Mouse (Mus musculus): ENCODE data around the gene Actl10. TPM values are rescaled to one million over a fixed set of nuclear protein-coding genes. Genes with fewer than 3 reads are reported as not detected.

Gene Actl10
- polyA plus RNA-seq, 1 experiment from 2014 or later, result not detected

GRCm38 (mm10) chr2:154546711-154547110, 4.9 kb upstream of the Actl10 start, which contains the start of gene 1700003F12Rik:
Gene 1700003F12Rik (plus strand): TSS chr2:154547085.
- Histone ChIP-seq H3K9me3 (ENCODE audit: control insufficient read depth, low read length) (no peaks in the 10 kb centered on the region), H3K27ac (replicated peaks; ENCODE audit: low read depth, low read length) (no peak within 1 kb of the TSS), H3K4me1 (ENCODE audit: control insufficient read depth, insufficient read depth, low read length) (peaks cover 19% of the 10 kb centered on the region), H3K4me2 (ENCODE audit: low read depth, low read length) (no peak within 1 kb of the TSS), H3K36me3 (ENCODE audit: control insufficient read depth, insufficient read depth, low read length) (no peaks in the 10 kb centered on the region), H3K9ac (ENCODE audit: low read depth, low read length) (no peak within 1 kb of the TSS), H3K4me3 (ENCODE audit: low read depth, low read length) (no peak within 1 kb of the TSS), H3K27me3 (replicated peaks; ENCODE audit: control insufficient read depth, insufficient read depth, low read length) (peaks cover 13% of the 10 kb centered on the region)
- 89% methylated on average over 10 of the region's 10 CpGs for WGBS
- DNase-seq (ENCODE audit: low spot score) (no peak), ATAC-seq (ENCODE audit: low read depth) (no peak)

- peak overlapping the region; percentile 95 for H3K4me2 ChIP-seq (ENCODE audit: low read depth, low read length)
These were observed 2.9 kb upstream of the Actl10 start for GRCm38 (mm10) chr2:154548688-154549087.

GRCm38 (mm10) chr2:154549127-154549885, 2.3 kb upstream of the Actl10 start:
- Histone ChIP-seq H3K27ac (replicated peaks; ENCODE audit: low read depth, low read length) (no peak overlapping the region), H3K9me3 (ENCODE audit: control insufficient read depth, low read length) (no peaks in the 10 kb centered on the region), H3K9ac (ENCODE audit: low read depth, low read length) (peak overlapping the region; percentile 57), H3K4me1 (ENCODE audit: control insufficient read depth, insufficient read depth, low read length) (peaks cover 25% of the 10 kb centered on the region), H3K4me2 (ENCODE audit: low read depth, low read length) (peak overlapping the region; percentile 95), H3K36me3 (ENCODE audit: control insufficient read depth, insufficient read depth, low read length) (no peaks in the 10 kb centered on the region), H3K4me3 (ENCODE audit: low read depth, low read length) (peak overlapping the region; percentile 45), H3K27me3 (replicated peaks; ENCODE audit: control insufficient read depth, insufficient read depth, low read length) (peaks cover 16% of the 10 kb centered on the region)
- ATAC-seq (ENCODE audit: low read depth) (peak; percentile 78), DNase-seq (ENCODE audit: low spot score) (peak; percentile 91)
- 6% methylated on average over 25 of the region's 48 CpGs for WGBS

More at GRCm38 (mm10) chr2:154548688-154549087, 2.9 kb upstream of the Actl10 start:
- Histone ChIP-seq H3K4me3 (ENCODE audit: low read depth, low read length) (no peak overlapping the region), H3K27me3 (replicated peaks; ENCODE audit: control insufficient read depth, insufficient read depth, low read length) (peaks cover 16% of the 10 kb centered on the region), H3K4me1 (ENCODE audit: control insufficient read depth, insufficient read depth, low read length) (peaks cover 25% of the 10 kb centered on the region), H3K9me3 (ENCODE audit: control insufficient read depth, low read length) (no peaks in the 10 kb centered on the region), H3K27ac (replicated peaks; ENCODE audit: low read depth, low read length) (no peak overlapping the region), H3K36me3 (ENCODE audit: control insufficient read depth, insufficient read depth, low read length) (no peaks in the 10 kb centered on the region), H3K9ac (ENCODE audit: low read depth, low read length) (no peak overlapping the region)
- WGBS, result 68% methylated on average over 3 of the region's 3 CpGs
- DNase-seq (ENCODE audit: low spot score), result no peak
- no peak for ATAC-seq (ENCODE audit: low read depth)

GRCm38 (mm10) chr2:154549886-154550189, 1.7 kb upstream of the Actl10 start:
- WGBS, result 19% methylated on average over 17 of the region's 20 CpGs
- Histone ChIP-seq H3K9me3 (ENCODE audit: control insufficient read depth, low read length) (no peaks in the 10 kb centered on the region), H3K9ac (ENCODE audit: low read depth, low read length) (no peak overlapping the region), H3K4me3 (ENCODE audit: low read depth, low read length) (peak overlapping the region; percentile 45), H3K4me1 (ENCODE audit: control insufficient read depth, insufficient read depth, low read length) (peaks cover 25% of the 10 kb centered on the region), H3K36me3 (ENCODE audit: control insufficient read depth, insufficient read depth, low read length) (no peaks in the 10 kb centered on the region), H3K27ac (replicated peaks; ENCODE audit: low read depth, low read length) (no peak overlapping the region), H3K4me2 (ENCODE audit: low read depth, low read length) (peak overlapping the region; percentile 95), H3K27me3 (replicated peaks; ENCODE audit: control insufficient read depth, insufficient read depth, low read length) (peaks cover 16% of the 10 kb centered on the region)
- ATAC-seq (ENCODE audit: low read depth) (no peak), DNase-seq (ENCODE audit: low spot score) (no peak)

- H3K9me3 ChIP-seq (ENCODE audit: control insufficient read depth, low read length), result no peaks in the 10 kb centered on the region
- H3K9ac ChIP-seq (ENCODE audit: low read depth, low read length), result no peak overlapping the region
- H3K27me3 ChIP-seq (replicated peaks; ENCODE audit: control insufficient read depth, insufficient read depth, low read length), result peaks cover 16% of the 10 kb centered on the region
- no peak overlapping the region for H3K4me3 ChIP-seq (ENCODE audit: low read depth, low read length)
- no peak overlapping the region for H3K4me2 ChIP-seq (ENCODE audit: low read depth, low read length)
- no peak overlapping the region for H3K27ac ChIP-seq (replicated peaks; ENCODE audit: low read depth, low read length)
- no peaks in the 10 kb centered on the region for H3K36me3 ChIP-seq (ENCODE audit: control insufficient read depth, insufficient read depth, low read length)
- peaks cover 25% of the 10 kb centered on the region for H3K4me1 ChIP-seq (ENCODE audit: control insufficient read depth, insufficient read depth, low read length)
- DNase-seq (ENCODE audit: low spot score) (no peak), ATAC-seq (ENCODE audit: low read depth) (no peak)
- 80% methylated on average over 2 of the region's 2 CpGs for WGBS
These were observed 639 bp upstream of the Actl10 start for GRCm38 (mm10) chr2:154550937-154551336.

GRCm38 (mm10) chr2:154551927-154552326, 351 bp downstream of the Actl10 start:
- ATAC-seq (ENCODE audit: low read depth), result peak; percentile 13
- WGBS, result 32% methylated on average over 20 of the region's 21 CpGs
- Histone ChIP-seq H3K9me3 (ENCODE audit: control insufficient read depth, low read length) (no peaks in the 10 kb centered on the region), H3K27me3 (replicated peaks; ENCODE audit: control insufficient read depth, insufficient read depth, low read length) (peaks cover 16% of the 10 kb centered on the region), H3K4me1 (ENCODE audit: control insufficient read depth, insufficient read depth, low read length) (peaks cover 26% of the 10 kb centered on the region), H3K36me3 (ENCODE audit: control insufficient read depth, insufficient read depth, low read length) (no peaks in the 10 kb centered on the region), H3K27ac (replicated peaks; ENCODE audit: low read depth, low read length) (no peak overlapping the region), H3K4me2 (ENCODE audit: low read depth, low read length) (peak overlapping the region; percentile 30), H3K4me3 (ENCODE audit: low read depth, low read length) (peak overlapping the region; percentile 11; the same call in 1 of the 2 replicates), H3K9ac (ENCODE audit: low read depth, low read length) (peak overlapping the region; percentile 10; the same call in 1 of the 2 replicates)
- no peak for DNase-seq (ENCODE audit: low spot score)

GRCm38 (mm10) chr2:154552424-154552907, 890 bp downstream of the Actl10 start:
- peak overlapping the region; percentile 11; the same call in 1 of the 2 replicates for H3K4me3 ChIP-seq (ENCODE audit: low read depth, low read length)
- WGBS, result 38% methylated on average over 24 of the region's 27 CpGs

GRCm38 (mm10) chr2:154555235-154555634, 3.7 kb downstream of the Actl10 start:
- 0 out of 2 replicates have a peak, but pooled peaks cover under 1% of the 10 kb centered on the region for H3K36me3 ChIP-seq (ENCODE audit: control insufficient read depth, insufficient read depth, low read length)
- H3K9ac ChIP-seq (ENCODE audit: low read depth, low read length), result no peak overlapping the region
- peaks cover 14% of the 10 kb centered on the region for H3K27me3 ChIP-seq (replicated peaks; ENCODE audit: control insufficient read depth, insufficient read depth, low read length)
- H3K27ac ChIP-seq (replicated peaks; ENCODE audit: low read depth, low read length), result no peak overlapping the region
- 85% methylated on average over 6 of the region's 6 CpGs for WGBS
- H3K9me3 ChIP-seq (ENCODE audit: control insufficient read depth, low read length), result no peaks in the 10 kb centered on the region
- no peak for ATAC-seq (ENCODE audit: low read depth)
- H3K4me2 ChIP-seq (ENCODE audit: low read depth, low read length), result no peak overlapping the region
- no peak for DNase-seq (ENCODE audit: low spot score)
- no peak overlapping the region for H3K4me3 ChIP-seq (ENCODE audit: low read depth, low read length)
- peaks cover 31% of the 10 kb centered on the region for H3K4me1 ChIP-seq (ENCODE audit: control insufficient read depth, insufficient read depth, low read length)

More at GRCm38 (mm10) chr2:154552424-154552907, 890 bp downstream of the Actl10 start:
- Histone ChIP-seq H3K27ac (replicated peaks; ENCODE audit: low read depth, low read length) (no peak overlapping the region), H3K4me1 (ENCODE audit: control insufficient read depth, insufficient read depth, low read length) (peaks cover 32% of the 10 kb centered on the region), H3K27me3 (replicated peaks; ENCODE audit: control insufficient read depth, insufficient read depth, low read length) (peaks cover 16% of the 10 kb centered on the region), H3K36me3 (ENCODE audit: control insufficient read depth, insufficient read depth, low read length) (no peaks in the 10 kb centered on the region), H3K9ac (ENCODE audit: low read depth, low read length) (peak overlapping the region; percentile 10; the same call in 1 of the 2 replicates), H3K4me2 (ENCODE audit: low read depth, low read length) (peak overlapping the region; percentile 30), H3K9me3 (ENCODE audit: control insufficient read depth, low read length) (no peaks in the 10 kb centered on the region)
- DNase-seq (ENCODE audit: low spot score) (peak; percentile 82), ATAC-seq (ENCODE audit: low read depth) (peak; percentile 48)

All from embryonic facial prominence, embryonic 14.5 days (tissue).